Mouse (Mus musculus): Measurements from ENCODE around the gene Gm17651. TPM values are rescaled to one million over a fixed set of nuclear protein-coding genes. Genes with fewer than 3 reads are reported as not detected.

Gene Gm17651
- polyA plus RNA-seq, 1 experiment: not detected

DNA sequence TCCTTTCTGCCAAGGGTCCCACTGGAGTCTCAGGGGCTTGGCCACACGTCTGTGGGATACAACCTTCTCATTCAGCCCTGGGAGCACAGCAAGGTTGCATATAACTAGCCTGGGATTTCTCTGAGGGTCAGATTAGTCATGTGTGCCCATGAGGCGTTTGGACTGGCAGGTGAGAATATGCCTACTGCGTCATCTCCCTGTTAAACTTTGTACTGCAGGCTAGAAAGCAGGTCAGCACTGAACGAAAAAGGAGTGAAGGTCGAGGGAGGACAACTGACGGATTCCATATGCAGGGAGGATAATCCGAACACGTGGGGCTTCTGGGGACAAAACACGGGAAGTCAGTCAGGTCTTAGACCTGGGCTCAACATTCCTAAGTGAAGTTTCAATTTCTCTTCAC, 22.8 kb upstream of the Gm17651 start:
- TF ChIP-seq POLR2A (IDR thresholded peaks at IDR 0.05; ENCODE audit: extremely low read depth, insufficient read depth, low read length) (no peak), CTCF (IDR thresholded peaks at IDR 0.05; ENCODE audit: extremely low read depth, insufficient read depth, low read length) (no peak)
- Histone ChIP-seq H3K4me3 (ENCODE audit: insufficient read depth, low read length) (no peak overlapping the region), H3K27ac (ENCODE audit: insufficient read depth, low read length) (no peak overlapping the region), H3K4me1 (ENCODE audit: control insufficient read depth, insufficient read depth, low read length) (no peaks in the 10 kb centered on the region)

- Histone ChIP-seq H3K4me3 (ENCODE audit: insufficient read depth, low read length) (no peak overlapping the region), H3K4me1 (ENCODE audit: control insufficient read depth, insufficient read depth, low read length) (no peaks in the 10 kb centered on the region), H3K27ac (ENCODE audit: insufficient read depth, low read length) (no peak overlapping the region)
- TF ChIP-seq POLR2A (IDR thresholded peaks at IDR 0.05; ENCODE audit: extremely low read depth, insufficient read depth, low read length) (no peak), CTCF (IDR thresholded peaks at IDR 0.05; ENCODE audit: extremely low read depth, insufficient read depth, low read length) (no peak)
Observed at GRCm38 (mm10) chr3:97696866-97697265, 22.4 kb upstream of the Gm17651 start.

- H3K4me1 ChIP-seq (ENCODE audit: control insufficient read depth, insufficient read depth, low read length): no peaks in the 10 kb centered on the region
- no peak overlapping the region for H3K4me3 ChIP-seq (ENCODE audit: insufficient read depth, low read length)
- H3K27ac ChIP-seq (ENCODE audit: insufficient read depth, low read length): no peak overlapping the region
- TF ChIP-seq CTCF (IDR thresholded peaks at IDR 0.05; ENCODE audit: extremely low read depth, insufficient read depth, low read length) (no peak), POLR2A (IDR thresholded peaks at IDR 0.05; ENCODE audit: extremely low read depth, insufficient read depth, low read length) (no peak)
Observed at GRCm38 (mm10) chr3:97693806-97694205, 19.3 kb upstream of the Gm17651 start.

DNA sequence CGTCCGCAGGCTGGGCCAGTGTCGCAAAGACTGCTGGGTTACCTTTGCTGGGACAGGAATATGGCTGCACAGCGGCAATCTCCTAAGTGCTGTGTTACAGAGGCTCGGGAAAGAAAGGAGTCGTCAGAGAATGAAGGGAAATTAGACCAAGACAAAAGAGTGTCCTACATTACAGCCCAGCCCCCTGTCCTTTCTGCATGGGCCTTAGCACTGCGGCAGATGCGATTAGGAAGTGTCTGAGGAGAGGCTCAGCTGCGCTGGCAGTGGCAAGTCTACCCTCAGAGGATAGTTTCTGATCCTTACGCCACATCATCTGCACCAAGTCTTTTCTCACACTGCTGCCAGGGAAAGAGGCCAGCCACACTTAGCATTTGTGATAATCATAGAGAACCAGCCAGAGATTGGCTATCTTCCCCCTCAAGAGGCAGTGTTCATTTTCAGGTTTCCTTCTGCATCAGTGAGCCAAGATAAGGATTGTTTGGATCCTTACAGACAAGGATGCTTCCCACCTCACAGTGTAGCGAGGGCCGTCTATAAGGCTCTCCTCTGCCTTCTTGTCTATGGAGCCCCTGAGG, 17.0 kb upstream of the Gm17651 start:
- TF ChIP-seq POLR2A (IDR thresholded peaks at IDR 0.05; ENCODE audit: extremely low read depth, insufficient read depth, low read length) (no peak), CTCF (IDR thresholded peaks at IDR 0.05; ENCODE audit: extremely low read depth, insufficient read depth, low read length) (no peak)
- H3K4me1 ChIP-seq (ENCODE audit: control insufficient read depth, insufficient read depth, low read length): no peaks in the 10 kb centered on the region
- H3K27ac ChIP-seq (ENCODE audit: insufficient read depth, low read length): no peak overlapping the region
- H3K4me3 ChIP-seq (ENCODE audit: insufficient read depth, low read length): no peak overlapping the region

GRCm38 (mm10) chr3:97690590-97690989, 16.1 kb upstream of the Gm17651 start:
- H3K4me1 ChIP-seq (ENCODE audit: control insufficient read depth, insufficient read depth, low read length): peaks cover 3% of the 10 kb centered on the region; the same call in 1 of the 2 replicates
- TF ChIP-seq POLR2A (IDR thresholded peaks at IDR 0.05; ENCODE audit: extremely low read depth, insufficient read depth, low read length) (no peak), CTCF (IDR thresholded peaks at IDR 0.05; ENCODE audit: extremely low read depth, insufficient read depth, low read length) (no peak)
- H3K4me3 ChIP-seq (ENCODE audit: insufficient read depth, low read length): no peak overlapping the region
- H3K27ac ChIP-seq (ENCODE audit: insufficient read depth, low read length): no peak overlapping the region

GRCm38 (mm10) chr3:97689289-97689688, 14.8 kb upstream of the Gm17651 start:
- no peak overlapping the region for H3K4me3 ChIP-seq (ENCODE audit: insufficient read depth, low read length)
- TF ChIP-seq POLR2A (IDR thresholded peaks at IDR 0.05; ENCODE audit: extremely low read depth, insufficient read depth, low read length) (no peak), CTCF (IDR thresholded peaks at IDR 0.05; ENCODE audit: extremely low read depth, insufficient read depth, low read length) (no peak)
- H3K4me1 ChIP-seq (ENCODE audit: control insufficient read depth, insufficient read depth, low read length): peaks cover 3% of the 10 kb centered on the region; the same call in 1 of the 2 replicates
- H3K27ac ChIP-seq (ENCODE audit: insufficient read depth, low read length): no peak overlapping the region

DNA sequence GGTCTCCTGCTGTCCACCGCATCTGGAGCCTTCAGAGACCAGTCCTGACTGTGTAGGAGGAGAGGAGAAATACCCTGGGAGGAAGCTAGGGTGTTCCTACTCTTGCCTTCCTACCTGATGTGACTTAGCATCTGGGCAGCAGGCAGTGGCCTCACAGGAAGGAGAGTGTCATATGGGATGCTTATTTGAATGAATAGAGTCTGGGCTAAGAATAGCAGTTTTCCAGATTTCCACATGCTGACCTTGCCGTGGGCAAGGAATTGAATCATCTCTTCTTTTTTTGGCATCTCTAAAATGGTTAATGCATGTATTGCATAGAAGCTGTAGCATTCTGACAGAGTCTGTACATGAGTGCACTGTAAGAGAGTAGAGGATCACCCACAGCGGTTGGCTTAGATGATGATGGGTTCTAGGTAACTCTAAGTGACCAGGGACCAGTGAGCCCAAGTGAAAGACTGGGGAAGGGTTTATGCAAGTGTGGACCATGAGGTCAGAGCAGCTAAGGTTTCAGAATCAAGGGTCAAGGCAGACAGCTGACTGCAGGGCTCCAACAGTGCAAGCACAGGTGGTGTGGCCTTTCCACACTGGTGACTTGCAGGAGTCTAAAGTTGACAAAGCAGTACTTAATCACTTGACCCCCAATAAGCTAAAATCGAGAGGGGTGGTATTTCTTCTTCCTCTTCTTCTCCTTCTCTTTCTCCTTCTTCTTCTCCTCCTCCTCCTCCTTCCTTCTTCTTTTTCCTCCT, 12.1 kb upstream of the Gm17651 start:
- Histone ChIP-seq H3K4me3 (ENCODE audit: insufficient read depth, low read length) (no peak overlapping the region), H3K4me1 (ENCODE audit: control insufficient read depth, insufficient read depth, low read length) (peaks cover 3% of the 10 kb centered on the region; the same call in 1 of the 2 replicates), H3K27ac (ENCODE audit: insufficient read depth, low read length) (no peak overlapping the region)
- TF ChIP-seq CTCF (IDR thresholded peaks at IDR 0.05; ENCODE audit: extremely low read depth, insufficient read depth, low read length) (no peak), POLR2A (IDR thresholded peaks at IDR 0.05; ENCODE audit: extremely low read depth, insufficient read depth, low read length) (no peak)

DNA sequence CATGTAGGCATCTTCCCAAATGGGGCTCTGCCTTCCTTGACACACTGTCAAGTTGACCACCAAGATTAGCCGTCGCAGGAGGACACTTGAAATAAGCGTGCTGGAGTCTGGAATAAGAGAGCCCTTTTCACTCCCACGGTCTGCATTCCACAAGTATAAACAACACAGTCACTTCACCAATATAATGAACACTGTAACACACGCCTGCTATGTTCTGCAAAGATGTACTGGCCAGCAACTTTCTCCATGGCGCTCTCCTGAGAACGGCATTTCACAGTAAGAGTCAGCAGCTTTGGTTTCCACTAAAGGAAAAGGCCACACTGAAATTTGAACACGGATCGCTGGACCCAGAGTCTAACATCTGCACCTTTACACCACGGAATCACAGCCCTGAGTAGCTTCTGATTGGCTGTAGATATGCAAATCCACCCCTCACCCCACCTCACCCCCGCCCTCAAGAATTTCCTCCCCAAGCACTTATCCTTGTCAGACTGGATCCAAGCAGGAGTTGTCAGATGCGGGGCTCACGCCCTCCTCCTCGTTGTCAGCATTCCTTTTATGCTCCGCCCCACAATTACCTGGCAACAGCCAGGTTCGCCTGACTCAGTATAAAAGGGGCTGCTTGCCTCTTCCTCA, 9.2 kb upstream of the Gm17651 start:
- TF ChIP-seq CTCF (IDR thresholded peaks at IDR 0.05; ENCODE audit: extremely low read depth, insufficient read depth, low read length) (no peak), POLR2A (IDR thresholded peaks at IDR 0.05; ENCODE audit: extremely low read depth, insufficient read depth, low read length) (no peak)
- H3K4me3 ChIP-seq (ENCODE audit: insufficient read depth, low read length): no peak overlapping the region
- H3K27ac ChIP-seq (ENCODE audit: insufficient read depth, low read length): no peak overlapping the region
- H3K4me1 ChIP-seq (ENCODE audit: control insufficient read depth, insufficient read depth, low read length): peaks cover 3% of the 10 kb centered on the region; the same call in 1 of the 2 replicates

GRCm38 (mm10) chr3:97682576-97682975, 8.1 kb upstream of the Gm17651 start:
- Histone ChIP-seq H3K4me1 (ENCODE audit: control insufficient read depth, insufficient read depth, low read length) (peaks cover 3% of the 10 kb centered on the region; the same call in 1 of the 2 replicates), H3K4me3 (ENCODE audit: insufficient read depth, low read length) (no peak overlapping the region), H3K27ac (ENCODE audit: insufficient read depth, low read length) (no peak overlapping the region)
- no peak for TF ChIP-seq POLR2A (IDR thresholded peaks at IDR 0.05; ENCODE audit: extremely low read depth, insufficient read depth, low read length)
- TF ChIP-seq CTCF (IDR thresholded peaks at IDR 0.05; ENCODE audit: extremely low read depth, insufficient read depth, low read length): no peak

Measured in cortical plate, adult 2 months (tissue).